Mouse (Mus musculus) heart, postnatal 36 days (tissue): ENCODE data around the gene Xlr5c. TPM values are rescaled to one million over a fixed set of nuclear protein-coding genes. Genes with fewer than 3 reads are reported as not detected.
"Not testable (repeated sequence)": the region's sequence is repeated elsewhere in the genome, so short reads cannot be mapped to it uniquely, and the experiment has no call there.

Source experiments
- DNase-seq, 2 experiments: peaks; one replicate each; pipeline ENCODE4 v3.0.0; 2021 to 2022
- intact Hi-C: fragments of 180-260 bp; cut with DNase I; formaldehyde crosslinking; loops from one replicate; pipeline ENCODE4 v1.15.1; 2025
- total RNA-seq, 2 experiments: library from RNA; stranded (reverse); gene quantifications; 2 replicates each; pipeline ENCODE4 v1.2.3; 2021

The Xlr5c gene
- not detected for total RNA-seq

- DNase-seq, intact Hi-C loops: not testable (repeated sequence)
These were observed at the start of gene Xlr5c, which contains the start of gene Xlr5a for GRCm38 (mm10) chrX:73292876-73293275. TSS of gene Xlr5c (minus strand) at chrX:73292976. TSS of gene Xlr5a (minus strand) at chrX:73292976.

- intact Hi-C loops = loop anchor here (10.0 kb wide), 1 partner anchor 328 kb away; no protein-coding TSS in a partner anchor
- peak; percentile 76 to 79 for DNase-seq
These were observed 49.7 kb upstream of the Xlr5c start, which contains the start of gene Zfp275 for GRCm38 (mm10) chrX:73342483-73342895. TSS of gene Zfp275 (plus strand) at chrX:73342621.

GRCm38 (mm10) chrX:73342068-73342467, 49.3 kb upstream of the Xlr5c start:
- intact Hi-C loops = loop anchor here (10.0 kb wide), 1 partner anchor 327 kb away; no protein-coding TSS in a partner anchor
- DNase-seq = no peak

- DNase-seq = no peak
- intact Hi-C loops = loop anchor here (10.0 kb wide), 1 partner anchor 327 kb away; no protein-coding TSS in a partner anchor
These were observed 48.7 kb upstream of the Xlr5c start for GRCm38 (mm10) chrX:73341473-73341872.

GRCm38 (mm10) chrX:73336740-73337139, 44.0 kb upstream of the Xlr5c start, which contains the start of gene Gm45015:
TSS of gene Gm45015 (minus strand) at chrX:73336840.
- intact Hi-C loops = no loop called here
- DNase-seq = no peak

- intact Hi-C loops = no loop called here
- no peak for DNase-seq
These were observed 40.8 kb upstream of the Xlr5c start for GRCm38 (mm10) chrX:73333548-73333947.

GRCm38 (mm10) chrX:73327215-73327614, 34.4 kb upstream of the Xlr5c start:
- DNase-seq = no peak

GRCm38 (mm10) chrX:73321029-73321428, 28.3 kb upstream of the Xlr5c start:
- DNase-seq = no peak
- intact Hi-C loops = no loop called here

More at GRCm38 (mm10) chrX:73327215-73327614, 34.4 kb upstream of the Xlr5c start:
- intact Hi-C loops = no loop called here

GRCm38 (mm10) chrX:73312522-73312921, 19.7 kb upstream of the Xlr5c start:
- DNase-seq = peak; percentile 3 to 6
- intact Hi-C loops = loop anchor here (1.0 to 5.0 kb wide), 2 partner anchors 118 to 180 kb away; no protein-coding TSS in a partner anchor

GRCm38 (mm10) chrX:73295745-73296144, 3.0 kb upstream of the Xlr5c start:
- intact Hi-C loops, DNase-seq: not testable (repeated sequence)

GRCm38 (mm10) chrX:73265270-73265669, 27.5 kb downstream of the Xlr5c start, which contains the start of gene Xlr3c:
TSS of gene Xlr3c (minus strand) at chrX:73265390.
- DNase-seq, intact Hi-C loops: not testable (repeated sequence)

- intact Hi-C loops, DNase-seq: not testable (repeated sequence)
These were observed 30.3 kb downstream of the Xlr5c start for GRCm38 (mm10) chrX:73262428-73262827.

- intact Hi-C loops, DNase-seq: not testable (repeated sequence)
These were observed 49.9 kb downstream of the Xlr5c start, which contains the start of gene Xlr4c for GRCm38 (mm10) chrX:73242821-73243325. TSS of gene Xlr4c (minus strand) at chrX:73243130.

Other genes with a start within 250 kb of the Xlr5c start
- not detected for gene Pnma3, start 228.2 kb downstream of the Xlr5c start, total RNA-seq
- gene Xlr4a, start 210.5 kb downstream of the Xlr5c start, total RNA-seq = 1 to 10 TPM; 1.7 to 4.3 TPM
- gene Xlr3a, start 195.9 kb downstream of the Xlr5c start, total RNA-seq = under 1 TPM; 0.19 to 0.76 TPM
- gene Gm14685, start 175.9 kb downstream of the Xlr5c start, total RNA-seq = not detected
- gene Xlr5b, start 144.2 kb downstream of the Xlr5c start, total RNA-seq = not detected
- gene DXBay18, start 143.5 kb downstream of the Xlr5c start, total RNA-seq = not detected
- gene Spin2d, start 116.0 kb downstream of the Xlr5c start, total RNA-seq = not detected
- gene Xlr3b, start 100.8 kb downstream of the Xlr5c start, total RNA-seq = 1 to 10 TPM in 1 of 2 experiments, under 1 TPM in 1; 0.53 to 1.7 TPM
- gene Xlr4b, start 78.6 kb downstream of the Xlr5c start, total RNA-seq = 1 to 10 TPM in 1 of 2 experiments, under 1 TPM in 1; 0.42 to 2.5 TPM
- gene F8a, start 64.7 kb downstream of the Xlr5c start, total RNA-seq = 1 to 10 TPM; 6.6 to 7.5 TPM
- not detected for gene Xlr4c, start 49.8 kb downstream of the Xlr5c start, total RNA-seq
- gene Xlr3c, start 27.6 kb downstream of the Xlr5c start, total RNA-seq = not detected
- gene Xlr5a, start within 50 bp of the Xlr5c start, total RNA-seq = not detected
- gene Gm45015, start 43.9 kb upstream of the Xlr5c start, total RNA-seq = not detected
- 1 to 10 TPM; 4.4 to 6.0 TPM for gene Zfp275, start 49.6 kb upstream of the Xlr5c start, total RNA-seq
- not detected for gene Gm18336, start 105.8 kb upstream of the Xlr5c start, total RNA-seq
- not detected for gene Zfp92, start 118.1 kb upstream of the Xlr5c start, total RNA-seq
- not detected for gene Trex2, start 142.4 kb upstream of the Xlr5c start, total RNA-seq
- 1 to 10 TPM; 6.8 to 6.9 TPM for gene Haus7, start 166.1 kb upstream of the Xlr5c start, total RNA-seq
- gene Bgn, start 190.6 kb upstream of the Xlr5c start, total RNA-seq = 100 to 1,000 TPM; 229 to 253 TPM
- under 1 TPM in 1 of 2 experiments, not detected in 1; 0.08 TPM for gene Atp2b3, start 210.1 kb upstream of the Xlr5c start, total RNA-seq